In the genomic region with DNA sequence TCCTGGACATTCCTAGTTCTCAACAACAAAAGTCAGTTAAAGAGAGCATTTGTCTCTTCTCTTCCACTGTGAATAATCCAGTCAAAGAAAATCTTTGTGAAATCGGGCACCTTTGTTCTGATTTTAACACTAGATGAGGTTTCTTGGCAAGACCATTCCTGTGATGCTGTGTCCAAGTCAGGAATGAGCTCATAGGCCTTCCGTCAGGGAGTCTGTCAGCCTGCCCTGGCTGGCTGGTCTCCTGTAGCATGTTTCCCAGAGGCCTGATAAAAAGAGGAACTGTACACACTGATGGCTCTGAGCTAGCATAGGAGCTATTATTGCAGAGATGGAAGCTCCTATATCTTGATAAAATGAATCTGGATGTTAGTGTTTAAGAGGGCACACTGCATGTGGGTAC, we compare ENCODE assay signal across 10 mouse cellular contexts. TPM values are rescaled to one million over a fixed set of nuclear protein-coding genes. Genes with fewer than 3 reads are reported as not detected.
DNase-seq lines count a peak whose midpoint lies in the region; ATAC-seq and TF ChIP-seq lines count a peak whose summit lies in the region.
"Had no signal": no experiment of that assay in that cellular context is flagged by ENCODE, and none has a peak within 500 bp of the region (broad histone marks: within the 10 kb centered on the region; RNA-seq: fewer than 3 reads in every experiment).

No protein-coding gene starts in this region.

- H3K4me3 ChIP-seq in hindbrain, embryonic 16.5 days (ENCODE audit: low read length) = no peak overlapping the region
- H3K4me3 ChIP-seq in hindbrain, embryonic 10.5 days = no peak overlapping the region
- no peak overlapping the region for H3K4me3 ChIP-seq in midbrain, postnatal 0 days (ENCODE audit: low read depth, low read length)
- H3K4me3 ChIP-seq: neural tube, embryonic 12.5 days had no signal

- no peaks in the 10 kb centered on the region for H3K27me3 ChIP-seq in hindbrain, embryonic 16.5 days (replicated peaks; ENCODE audit: control insufficient read depth, insufficient read depth, low read length)
- H3K27me3 ChIP-seq in hindbrain, embryonic 10.5 days (ENCODE audit: insufficient read depth, poor library complexity, severe bottlenecking) = no peaks in the 10 kb centered on the region
- no peaks in the 10 kb centered on the region for H3K27me3 ChIP-seq in midbrain, postnatal 0 days (ENCODE audit: insufficient read depth, low read length)
- H3K27me3 ChIP-seq: neural tube, embryonic 12.5 days had no signal

- no peak overlapping the region for H3K9ac ChIP-seq in hindbrain, embryonic 16.5 days (ENCODE audit: low read depth, low read length)
- H3K9ac ChIP-seq in midbrain, postnatal 0 days (replicated peaks; ENCODE audit: low read length, poor library complexity, severe bottlenecking) = no peak overlapping the region
- H3K9ac ChIP-seq: neural tube, embryonic 12.5 days had no signal

- no peaks in the 10 kb centered on the region for H3K36me3 ChIP-seq in hindbrain, embryonic 16.5 days (ENCODE audit: control insufficient read depth, insufficient read depth, low read length)
- H3K36me3 ChIP-seq in hindbrain, embryonic 10.5 days = no peaks in the 10 kb centered on the region
- no peaks in the 10 kb centered on the region for H3K36me3 ChIP-seq in midbrain, postnatal 0 days (ENCODE audit: insufficient read depth, low read length)
- H3K36me3 ChIP-seq: neural tube, embryonic 12.5 days had no signal

- no peak overlapping the region for H3K4me2 ChIP-seq in hindbrain, embryonic 16.5 days (ENCODE audit: low read length)
- no peak overlapping the region for H3K4me2 ChIP-seq in midbrain, postnatal 0 days (ENCODE audit: low read depth, low read length, poor library complexity, severe bottlenecking)
- H3K4me2 ChIP-seq: neural tube, embryonic 12.5 days had no signal

- TF ChIP-seq CTCF in midbrain, postnatal 0 days (IDR thresholded peaks at IDR 0.05) = no peak

- H3K4me1 ChIP-seq in hindbrain, embryonic 16.5 days (ENCODE audit: control insufficient read depth, insufficient read depth, low read depth, low read length) = 0 out of 2 replicates have a peak, but pooled peaks cover 2% of the 10 kb centered on the region
- no peaks in the 10 kb centered on the region for H3K4me1 ChIP-seq in hindbrain, embryonic 10.5 days (replicated peaks)
- H3K4me1 ChIP-seq in midbrain, postnatal 0 days (ENCODE audit: insufficient read depth, low read length) = no peaks in the 10 kb centered on the region
- H3K4me1 ChIP-seq: neural tube, embryonic 12.5 days had no signal

- peak overlapping the region; percentile 18; the same call in 1 of the 2 replicates for H3K27ac ChIP-seq in hindbrain, embryonic 16.5 days (ENCODE audit: low read depth, low read length)
- no peak overlapping the region for H3K27ac ChIP-seq in hindbrain, embryonic 10.5 days
- H3K27ac ChIP-seq in midbrain, postnatal 0 days (ENCODE audit: low read depth, low read length) = peak overlapping the region; percentile 28; the same call in 1 of the 2 replicates
- H3K27ac ChIP-seq: neural tube, embryonic 12.5 days had no signal

- WGBS in hindbrain, embryonic 16.5 days = 55% methylated on average over 2 of the region's 2 CpGs
- WGBS in hindbrain, embryonic 10.5 days = 75% methylated on average over 2 of the region's 2 CpGs
- 35% methylated on average over 2 of the region's 2 CpGs for WGBS in midbrain, postnatal 0 days

- ATAC-seq in hindbrain, embryonic 16.5 days = peak; percentile 74; the same call in 1 of the 2 replicates
- ATAC-seq in midbrain, postnatal 0 days (ENCODE audit: low FRiP score) = no peak
- no peak for ATAC-seq in megakaryocyte, adult 5-6 weeks (ENCODE audit: poor library complexity, severe bottlenecking)

- no peak for DNase-seq in hindbrain, embryonic 10.5 days (ENCODE audit: low spot score)
- DNase-seq in cerebellum, adult 11 months = peak; percentile 22
- DNase-seq in cerebellum, postnatal 36 days = peak; percentile 45 to 55
- peak; percentile 72 for DNase-seq in midbrain, postnatal 0 days (ENCODE audit: low spot score)
- no peak for DNase-seq in urinary bladder, postnatal 14 days (ENCODE audit: low spot score)
- DNase-seq: kidney, adult 11 months; spleen, adult 18-20 months had no signal

- no peaks in the 10 kb centered on the region for H3K9me3 ChIP-seq in hindbrain, embryonic 16.5 days (ENCODE audit: control insufficient read depth, low read length)
- no peaks in the 10 kb centered on the region for H3K9me3 ChIP-seq in hindbrain, embryonic 10.5 days
- H3K9me3 ChIP-seq in midbrain, postnatal 0 days (ENCODE audit: low read length) = no peaks in the 10 kb centered on the region
- H3K9me3 ChIP-seq: neural tube, embryonic 12.5 days had no signal

RNA-seq across cellular contexts. Expression of a gene that starts 17.8 kb away (rescaled TPM):
- polyA plus RNA-seq in hindbrain, embryonic 16.5 days (2015; fragmentation: Nextera tagmentation; extraction: Ambion mirVana) = 2.5 and 3.1 TPM in 2 replicates
- polyA plus RNA-seq in hindbrain, embryonic 10.5 days (2016; fragmentation: Nextera tagmentation; extraction: Ambion mirVana) = not detected in 2 replicates
- 0.52 and 1.2 TPM in 2 replicates for total RNA-seq in midbrain, postnatal 0 days (2014; rRNA removed)
- 0.52 and 0.72 TPM in 2 replicates for polyA plus RNA-seq in midbrain, postnatal 0 days (2015; fragmentation: Nextera tagmentation; extraction: Ambion mirVana)
- total RNA-seq in megakaryocyte, adult 5-6 weeks (2015) = not detected in 2 replicates
- total RNA-seq in megakaryocyte, adult 5-6 weeks (2017) = not detected in 2 replicates

Comparison
In these comparisons a context has a peak if more than half of its experiments do, and no peak if none do; other contexts are left out.
1. DNase-seq: peak in cerebellum, adult 11 months (single experiment), cerebellum, postnatal 36 days (2 of 2) and midbrain, postnatal 0 days (single experiment); none in hindbrain, embryonic 10.5 days (single experiment) and urinary bladder, postnatal 14 days (single experiment).